Mouse (Mus musculus) embryonic stem cell, embryonic (primary cell): ENCODE data around the gene Sdhaf2.

ENCODE experiments used
- CTCF ChIA-PET, 4 experiments: fragments of 300-600 bp in 2 of 4; fragments of 350-600 bp in 2 of 4; sonication (Branson Sonifier 250); formaldehyde crosslinking; loops; one replicate each; lab custom pipeline; 2022; ENCODE audit warnings: inconsistent platforms in 2 of 4; lab: Charles Lee
- POLR2A ChIA-PET, 4 experiments: fragments of 300-600 bp in 2 of 4; fragments of 350-600 bp in 2 of 4; sonication (Branson Sonifier 250); formaldehyde crosslinking; loops; one replicate each; lab custom pipeline; 2022; ENCODE audit warnings: antibody characterized with exemption in 4 of 4, inconsistent platforms in 1 of 4; lab: Charles Lee

Sdhaf2 gene

GRCm38 (mm10) chr19:10525910-10526309, at the start of gene Sdhaf2:
TSS of gene Sdhaf2 (minus strand) at chr19:10526142.
- CTCF ChIA-PET = interaction anchor here (0.6 to 1.8 kb wide), 23 partner anchors 9 to 459 kb away, joined by 3 to 7 read pairs (median 4); partner anchors contain the start of genes Cyb561a3 (in 1 of the 4), Ddb1 (in 1 of the 4), Tkfc (in 1 of the 4) and Tmem138 (in 1 of the 4)

DNA sequence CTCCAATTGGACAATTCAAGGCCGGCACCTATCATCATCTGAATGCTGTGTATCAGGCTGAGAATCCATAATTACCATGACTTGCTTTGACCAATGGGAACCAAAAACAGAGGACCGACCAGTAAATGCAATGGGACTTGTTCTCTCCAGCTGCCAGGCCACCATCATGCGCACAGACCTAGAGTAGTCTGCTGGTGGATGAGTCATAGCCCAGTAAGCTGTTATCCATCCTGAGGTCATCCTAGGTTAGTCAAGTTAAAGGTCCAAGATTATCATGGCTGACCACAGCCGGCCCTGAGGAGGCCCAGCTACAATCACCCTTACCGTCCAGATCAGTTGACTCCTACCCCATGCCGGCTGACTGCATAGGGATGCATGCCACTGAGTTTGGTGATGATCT, 43.7 kb upstream of the Sdhaf2 start:
- POLR2A ChIA-PET = interaction anchor here in 2 of 4 experiments (1.1 to 2.4 kb wide), 2 partner anchors 7 to 13 kb away, joined by 3 to 9 read pairs; partner anchors contain the start of genes Cyb561a3 (in 1 of the 2) and Tmem138 (in 1 of the 2)

More at GRCm38 (mm10) chr19:10525910-10526309, at the start of gene Sdhaf2:
- POLR2A ChIA-PET = interaction anchor here (0.5 to 6.4 kb wide), 68 partner anchors 8 to 1486 kb away, joined by 3 to 81 read pairs (median 5); partner anchors contain the start of genes Ddb1 (in 4 of the 4), Cyb561a3 (in 3 of the 4), Lrrc10b (in 3 of the 4) and Tkfc (in 3 of the 4)

DNA sequence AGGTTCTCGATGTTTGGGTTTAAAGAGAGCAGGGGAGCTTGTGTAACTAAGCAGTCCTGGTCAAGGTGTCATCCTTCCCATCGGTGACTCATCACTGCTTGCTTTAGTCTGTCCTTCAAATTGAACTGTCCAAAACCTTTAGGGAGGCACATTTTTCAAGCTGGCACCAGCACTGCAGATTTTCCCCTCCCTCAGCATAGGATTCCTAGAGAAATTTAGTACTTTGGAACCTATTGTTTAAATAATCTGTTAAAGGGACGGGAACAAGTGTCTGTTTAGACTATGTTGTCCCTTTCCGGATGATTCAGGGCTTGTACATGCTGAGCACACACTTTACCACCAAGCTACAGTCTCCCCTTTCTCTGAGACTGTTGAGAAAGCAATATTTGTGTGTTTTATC, 39.3 kb upstream of the Sdhaf2 start:
- CTCF ChIA-PET = interaction anchor here in 2 of 4 experiments (0.6 to 1.7 kb wide), 2 partner anchors 26 to 37 kb away, joined by 4 to 7 read pairs; no protein-coding TSS in a partner anchor
- POLR2A ChIA-PET = interaction anchor here in 3 of 4 experiments (0.7 to 4.3 kb wide), 7 partner anchors 10 to 284 kb away, joined by 3 to 19 read pairs (median 9); partner anchors contain the start of genes Cyb561a3 (in 3 of the 3), Tmem138 (in 3 of the 3), Ddb1 (in 1 of the 3) and Tkfc (in 1 of the 3)

More for the DNA sequence above, 43.7 kb upstream of the Sdhaf2 start:
- CTCF ChIA-PET = no interaction called here

- CTCF ChIA-PET = interaction anchor here in 1 of 4 experiments (1.1 to 1.7 kb wide), 3 partner anchors 12 to 419 kb away, joined by 3 to 4 read pairs (median 3); partner anchors contain the start of gene Cyb561a3
- POLR2A ChIA-PET = interaction anchor here in 3 of 4 experiments (0.6 to 2.8 kb wide), 13 partner anchors 9 to 55 kb away, joined by 3 to 10 read pairs (median 4); partner anchors contain the start of genes Cyb561a3 (in 2 of the 3), Ddb1 (in 2 of the 3), Tmem138 (in 2 of the 3) and Tkfc (in 1 of the 3)
These were observed 38.3 kb upstream of the Sdhaf2 start for GRCm38 (mm10) chr19:10564278-10564677.

DNA sequence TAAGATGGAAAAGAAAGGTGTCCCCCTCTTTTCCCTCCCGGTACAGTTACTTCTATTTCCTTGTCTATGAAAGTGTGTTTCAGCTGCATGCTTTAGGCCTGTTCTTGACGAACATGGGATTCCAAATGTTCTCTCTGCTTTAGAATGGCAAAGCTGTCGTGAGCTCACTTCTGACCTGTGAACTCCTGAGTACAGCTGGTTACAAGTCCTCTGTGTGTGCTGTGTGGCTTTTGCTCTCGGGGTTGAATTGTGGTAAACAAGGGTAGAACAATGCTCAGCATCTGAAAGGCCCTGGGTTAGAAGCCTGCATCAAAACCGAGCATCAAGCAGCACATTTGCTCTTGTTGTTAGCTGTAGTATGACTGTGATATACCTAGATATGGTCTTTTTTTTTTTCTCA, 36.4 kb upstream of the Sdhaf2 start:
- ChIA-PET POLR2A (interaction anchor here in 2 of 4 experiments (1.1 to 2.0 kb wide), 3 partner anchors 15 to 70 kb away, joined by 3 to 14 read pairs (median 5); partner anchors contain the start of genes Cyb561a3 (in 1 of the 2), Ddb1 (in 1 of the 2) and Tmem138 (in 1 of the 2)), CTCF (no interaction called here)

- POLR2A ChIA-PET = interaction anchor here in 3 of 4 experiments (0.6 to 2.0 kb wide), 11 partner anchors 10 to 140 kb away, joined by 3 to 14 read pairs (median 4); partner anchors contain the start of genes Cyb561a3 (in 2 of the 3), Ddb1 (in 2 of the 3) and Tmem138 (in 2 of the 3)
These were observed 35.8 kb upstream of the Sdhaf2 start for GRCm38 (mm10) chr19:10561558-10562314.

GRCm38 (mm10) chr19:10560108-10560507, 34.2 kb upstream of the Sdhaf2 start:
- ChIA-PET POLR2A (interaction anchor here in 1 of 4 experiments (0.7 to 1.7 kb wide), 2 partner anchors 28 to 46 kb away, joined by 3 to 5 read pairs; partner anchors contain the start of genes Ddb1 and Tkfc), CTCF (no interaction called here)

More at GRCm38 (mm10) chr19:10561558-10562314, 35.8 kb upstream of the Sdhaf2 start:
- CTCF ChIA-PET = interaction anchor here in 2 of 4 experiments (0.6 to 1.3 kb wide), 8 partner anchors 16 to 418 kb away, joined by 3 to 6 read pairs (median 3); partner anchors contain the start of genes Cyb561a3 (in 1 of the 2) and Tmem138 (in 1 of the 2)

- ChIA-PET CTCF (interaction anchor here in 3 of 4 experiments (0.6 to 2.1 kb wide), 7 partner anchors 19 to 498 kb away, joined by 3 to 9 read pairs (median 5); partner anchors contain the start of genes Cyb561a3 (in 1 of the 3) and Tmem138 (in 1 of the 3)), POLR2A (interaction anchor here in 1 of 4 experiments (0.6 to 0.7 kb wide), 2 partner anchors 14 to 20 kb away, joined by 3 to 4 read pairs; no protein-coding TSS in a partner anchor)
These were observed 32.0 kb upstream of the Sdhaf2 start for GRCm38 (mm10) chr19:10557837-10558375.

- ChIA-PET POLR2A (interaction anchor here in 2 of 4 experiments (0.6 to 2.9 kb wide), 4 partner anchors 12 to 416 kb away, joined by 3 to 18 read pairs (median 4); no protein-coding TSS in a partner anchor), CTCF (interaction anchor here in 3 of 4 experiments (0.7 to 2.1 kb wide), 4 partner anchors 19 to 497 kb away, joined by 5 to 9 read pairs (median 8); partner anchors contain the start of genes Cyb561a3 (in 1 of the 3) and Tmem138 (in 1 of the 3))
These were observed 31.5 kb upstream of the Sdhaf2 start for GRCm38 (mm10) chr19:10557430-10557829.

DNA sequence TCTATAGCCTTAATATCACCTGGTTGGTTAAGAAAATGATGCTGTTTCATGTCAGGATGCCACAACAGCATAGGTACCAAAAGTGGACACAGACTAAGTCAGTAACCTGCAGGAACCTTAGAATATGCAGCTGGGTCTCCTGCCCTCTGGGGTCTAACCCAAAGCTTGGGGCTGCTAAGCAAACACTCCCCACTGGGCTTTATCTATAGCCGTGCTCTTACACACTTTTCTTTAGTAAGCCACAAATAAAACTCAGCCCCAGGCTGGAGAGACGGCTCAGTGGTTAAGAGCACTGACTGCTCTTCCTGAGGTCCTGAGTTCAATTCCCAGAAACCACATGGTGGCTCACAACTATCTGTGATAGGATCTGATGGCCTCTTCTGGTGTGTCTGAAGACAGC, 31.1 kb upstream of the Sdhaf2 start:
- CTCF ChIA-PET = interaction anchor here in 1 of 4 experiments (2.1 kb wide), 1 partner anchor 20 kb away, joined by 9 read pairs; the partner anchor contains the start of genes Cyb561a3 and Tmem138
- POLR2A ChIA-PET = interaction anchor here in 2 of 4 experiments (0.6 to 2.9 kb wide), 4 partner anchors 13 to 416 kb away, joined by 3 to 18 read pairs (median 8); partner anchors contain the start of genes Cpsf7 (in 1 of the 2) and Sdhaf2 (in 1 of the 2)

DNA sequence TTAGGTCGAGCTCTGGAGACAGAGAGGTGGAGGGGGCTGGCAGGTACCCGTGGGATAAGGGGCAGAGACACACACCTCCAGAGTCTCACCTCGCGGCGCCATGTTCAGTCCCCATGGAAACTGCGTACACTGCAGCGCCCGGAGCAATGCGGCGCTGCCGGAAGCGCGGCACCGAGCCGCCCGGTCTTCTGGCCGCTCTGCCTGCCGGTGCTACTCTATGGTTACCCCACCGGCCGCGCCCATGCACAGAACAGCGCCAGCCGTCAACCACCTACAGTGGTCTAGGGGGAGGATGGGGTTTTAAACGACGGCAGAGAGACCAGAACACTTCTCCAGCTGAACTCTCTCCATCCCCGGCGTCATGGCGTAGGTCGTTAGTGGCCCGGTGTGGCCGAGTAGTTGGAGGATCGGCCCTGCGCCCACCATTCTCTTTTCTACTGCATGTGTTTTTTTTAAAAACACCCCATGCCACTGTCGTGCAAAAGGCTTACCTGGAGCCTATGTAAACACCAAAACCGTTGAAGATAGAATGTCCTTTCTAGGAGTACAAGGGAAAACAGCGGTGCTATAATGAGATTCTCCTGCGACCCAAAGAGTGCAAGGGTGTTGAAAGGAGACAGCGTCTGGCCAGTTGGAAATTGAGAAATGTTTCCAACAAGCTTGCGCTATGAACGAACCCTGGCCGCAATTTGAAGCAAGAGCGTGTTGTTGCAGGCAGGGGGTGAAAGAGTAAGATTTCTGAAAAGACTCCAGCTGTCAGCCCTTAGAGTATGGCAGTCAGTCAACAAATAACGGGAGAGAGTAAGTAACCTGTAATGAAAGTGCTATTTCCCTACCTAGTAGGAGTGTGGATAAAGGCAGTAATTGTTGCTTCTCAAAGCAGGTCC, 29.9 kb upstream of the Sdhaf2 start, which contains the start of gene Tmem216:
Gene Tmem216, minus strand, starts transcription at position 615 of the 887 bp plus-strand sequence.
- ChIA-PET CTCF (interaction anchor here in 2 of 4 experiments (1.1 to 2.1 kb wide), 2 partner anchors 21 to 54 kb away, joined by 3 to 9 read pairs; partner anchors contain the start of genes Cyb561a3 (in 1 of the 2) and Tmem138 (in 1 of the 2)), POLR2A (interaction anchor here in 3 of 4 experiments (0.7 to 3.2 kb wide), 21 partner anchors 8 to 417 kb away, joined by 3 to 18 read pairs (median 5); partner anchors contain the start of genes Cpsf7 (in 2 of the 3), Cyb561a3 (in 2 of the 3), Ddb1 (in 2 of the 3) and Sdhaf2 (in 2 of the 3))

GRCm38 (mm10) chr19:10539454-10539853, 13.5 kb upstream of the Sdhaf2 start:
- CTCF ChIA-PET = interaction anchor here in 2 of 4 experiments (0.7 to 1.7 kb wide), 7 partner anchors 9 to 170 kb away, joined by 3 to 4 read pairs (median 3); partner anchors contain the start of genes Cpsf7 (in 1 of the 2) and Sdhaf2 (in 1 of the 2)
- POLR2A ChIA-PET = interaction anchor here in 2 of 4 experiments (0.6 to 6.4 kb wide), 12 partner anchors 9 to 557 kb away, joined by 3 to 29 read pairs (median 4); partner anchors contain the start of genes Cpsf7 (in 2 of the 2), Ddb1 (in 2 of the 2), Sdhaf2 (in 2 of the 2) and Tkfc (in 1 of the 2)

DNA sequence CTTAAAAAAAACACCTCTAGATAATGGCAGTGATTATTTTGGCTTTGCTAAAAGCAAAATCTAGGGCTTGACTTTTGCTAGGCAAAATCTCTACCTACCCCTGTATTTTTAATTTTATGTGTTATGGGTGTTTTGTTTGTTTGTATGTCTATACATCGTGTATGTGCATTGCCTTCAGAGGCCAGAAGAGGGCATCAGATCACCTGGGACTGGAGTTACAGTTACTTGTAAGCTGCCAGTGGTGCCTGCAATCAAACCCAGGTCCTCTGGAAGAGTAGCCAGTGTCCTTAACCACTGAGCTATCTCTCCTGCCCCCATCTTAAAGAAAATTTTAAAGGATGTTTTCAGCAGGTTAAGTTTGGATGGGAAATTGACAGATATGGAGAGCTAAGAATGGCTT, 4.1 kb upstream of the Sdhaf2 start:
- CTCF ChIA-PET = interaction anchor here in 3 of 4 experiments (0.5 to 1.9 kb wide), 17 partner anchors 9 to 449 kb away, joined by 3 to 7 read pairs (median 3); partner anchors contain the start of genes Cyb561a3 (in 1 of the 3) and Ddb1 (in 1 of the 3)

DNA sequence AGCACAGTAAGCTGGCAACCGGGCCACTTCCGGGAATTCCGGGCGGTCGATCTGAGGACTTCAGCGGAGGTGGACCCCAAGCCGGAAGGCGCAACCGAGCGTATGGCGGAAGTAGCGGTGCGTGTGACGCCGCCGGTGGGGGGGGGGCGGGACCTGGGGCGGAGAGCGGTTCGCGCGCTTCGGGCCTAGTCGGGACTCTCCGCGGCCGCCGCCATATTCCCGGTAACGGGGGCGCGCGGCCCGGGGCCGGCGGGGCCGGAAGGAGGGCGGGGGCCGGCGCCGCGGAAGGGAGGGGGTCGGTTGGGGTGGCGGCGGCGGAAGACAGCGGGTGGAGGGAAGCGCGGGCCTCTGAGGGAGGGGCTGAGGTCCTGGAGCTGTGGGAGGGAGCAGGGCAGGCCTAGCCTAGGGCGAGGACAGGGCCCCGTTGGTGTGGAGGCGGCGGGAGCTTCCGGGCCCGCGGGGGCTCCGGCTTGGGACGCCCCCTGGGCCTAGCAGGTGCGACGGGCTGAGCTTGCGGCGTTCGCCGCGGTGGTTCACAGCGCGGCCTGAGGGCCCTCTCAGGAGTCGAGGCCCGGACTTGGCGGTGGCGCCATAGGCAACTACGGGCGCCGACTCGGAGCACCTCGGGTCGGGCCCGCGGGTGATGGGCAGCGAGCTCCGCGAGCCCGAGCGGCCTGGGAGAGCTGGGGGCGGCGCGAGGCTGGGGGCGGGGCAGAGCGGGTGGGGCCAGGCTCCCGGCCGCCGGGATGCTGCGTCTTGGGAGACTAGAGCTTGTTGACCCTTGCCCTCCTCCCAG, 638 bp downstream of the Sdhaf2 start, which contains the start of gene Cpsf7:
Gene Cpsf7, plus strand, starts transcription at position 161 of the 796 bp plus-strand sequence.
- ChIA-PET CTCF (interaction anchor here (0.6 to 1.8 kb wide), 30 partner anchors 9 to 532 kb away, joined by 3 to 7 read pairs (median 4); partner anchors contain the start of genes Cyb561a3 (in 1 of the 4), Ddb1 (in 1 of the 4), Tkfc (in 1 of the 4) and Tmem138 (in 1 of the 4)), POLR2A (interaction anchor here (0.6 to 6.4 kb wide), 82 partner anchors 9 to 1597 kb away, joined by 3 to 81 read pairs (median 4); partner anchors contain the start of genes Ddb1 (in 4 of the 4), Cyb561a3 (in 3 of the 4), Lrrc10b (in 3 of the 4) and Tkfc (in 3 of the 4))

More for the DNA sequence above, 4.1 kb upstream of the Sdhaf2 start:
- POLR2A ChIA-PET = interaction anchor here in 3 of 4 experiments (0.5 to 2.6 kb wide), 10 partner anchors 9 to 189 kb away, joined by 3 to 15 read pairs (median 4); partner anchors contain the start of gene Ddb1 (in 1 of the 3)
